Mouse (Mus musculus): ENCODE measurements around the gene Cdcp1. TPM values are rescaled to one million over a fixed set of nuclear protein-coding genes. Genes with fewer than 3 reads are reported as not detected.

The Cdcp1 gene
- polyA plus RNA-seq, 1 experiment = not detected

GRCm38 (mm10) chr9:123158125-123158836 is 57.6 kb downstream of the Cdcp1 start:
- Histone ChIP-seq H3K27me3 (ENCODE audit: control insufficient read depth, insufficient read depth, insufficient read length) (no peaks in the 10 kb centered on the region), H3K79me2 (ENCODE audit: control insufficient read depth, insufficient read depth) (no peaks in the 10 kb centered on the region), H3K4me2 (ENCODE audit: low read depth) (no peak overlapping the region), H3ac (ENCODE audit: control insufficient read depth, insufficient read length) (no peak overlapping the region), H3K36me3 (ENCODE audit: control insufficient read depth, insufficient read depth) (no peaks in the 10 kb centered on the region), H3K4me3 (no peak overlapping the region)
- TF ChIP-seq USF1 (IDR thresholded peaks at IDR 0.05; ENCODE audit: low read depth) (no peak), POLR2A (IDR thresholded peaks at IDR 0.05; ENCODE audit: insufficient read length, low read depth) (no peak), MAX (IDR thresholded peaks at IDR 0.05; ENCODE audit: low read depth) (no peak), MYOG (IDR thresholded peaks at IDR 0.05; ENCODE audit: control insufficient read depth in 1 of 3, insufficient read depth in 1 of 3, insufficient read length in 2 of 3, low read depth in 2 of 3) (no peak), TCF3 (IDR thresholded peaks at IDR 0.05; ENCODE audit: insufficient read length, low read depth) (no peak), SRF (IDR thresholded peaks at IDR 0.05; ENCODE audit: control insufficient read depth, insufficient read length, low read depth) (no peak), REST (IDR thresholded peaks at IDR 0.05; ENCODE audit: insufficient read depth, insufficient read length) (no peak), E2F4 (IDR thresholded peaks at IDR 0.05; ENCODE audit: insufficient read depth) (no peak), MYOD1 (IDR thresholded peaks at IDR 0.05; ENCODE audit: control insufficient read depth in 1 of 3, insufficient read length in 2 of 3, low read depth in 2 of 3) (no peak), POLR2AphosphoS2 (IDR thresholded peaks at IDR 0.05; ENCODE audit: insufficient read length, low read depth) (no peak), TCF12 (IDR thresholded peaks at IDR 0.05; ENCODE audit: insufficient read depth, poor library complexity, severe bottlenecking) (no peak), CEBPB (IDR thresholded peaks at IDR 0.05; ENCODE audit: insufficient read depth, poor library complexity, severe bottlenecking) (no peak)

DNA sequence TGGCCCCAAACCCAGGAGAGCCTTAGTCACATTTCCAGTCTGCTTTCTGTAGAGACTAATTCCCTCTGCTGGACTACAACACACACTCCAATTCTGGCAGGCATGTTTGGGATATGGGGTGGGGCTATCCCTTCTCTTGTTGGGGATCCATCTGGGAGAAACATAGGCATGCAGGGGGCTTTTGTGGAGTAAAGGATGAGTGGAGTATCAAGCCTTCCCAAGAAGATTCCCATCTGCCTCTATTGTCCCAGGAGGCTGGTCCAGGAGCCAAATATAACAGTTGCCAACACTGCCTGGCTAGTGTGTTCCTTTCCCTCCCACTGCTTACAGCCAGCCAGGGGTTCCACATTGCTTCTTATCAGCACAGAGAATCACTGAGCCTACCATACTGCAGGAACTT is 58.1 kb downstream of the Cdcp1 start:
- H3K4me3 ChIP-seq = no peak overlapping the region
- H3ac ChIP-seq (ENCODE audit: control insufficient read depth, insufficient read length) = no peak overlapping the region
- H3K36me3 ChIP-seq (ENCODE audit: control insufficient read depth, insufficient read depth) = no peaks in the 10 kb centered on the region
- H3K79me2 ChIP-seq (ENCODE audit: control insufficient read depth, insufficient read depth) = no peaks in the 10 kb centered on the region
- H3K4me2 ChIP-seq (ENCODE audit: low read depth) = no peak overlapping the region
- no peaks in the 10 kb centered on the region for H3K27me3 ChIP-seq (ENCODE audit: control insufficient read depth, insufficient read depth, insufficient read length)
- TF ChIP-seq POLR2AphosphoS2 (IDR thresholded peaks at IDR 0.05; ENCODE audit: insufficient read length, low read depth) (no peak), E2F4 (IDR thresholded peaks at IDR 0.05; ENCODE audit: insufficient read depth) (no peak), TCF3 (IDR thresholded peaks at IDR 0.05; ENCODE audit: insufficient read length, low read depth) (no peak), SRF (IDR thresholded peaks at IDR 0.05; ENCODE audit: control insufficient read depth, insufficient read length, low read depth) (no peak), POLR2A (IDR thresholded peaks at IDR 0.05; ENCODE audit: insufficient read length, low read depth) (no peak), MYOG (IDR thresholded peaks at IDR 0.05; ENCODE audit: control insufficient read depth in 1 of 3, insufficient read depth in 1 of 3, insufficient read length in 2 of 3, low read depth in 2 of 3) (no peak), TCF12 (IDR thresholded peaks at IDR 0.05; ENCODE audit: insufficient read depth, poor library complexity, severe bottlenecking) (no peak), REST (IDR thresholded peaks at IDR 0.05; ENCODE audit: insufficient read depth, insufficient read length) (no peak), USF1 (IDR thresholded peaks at IDR 0.05; ENCODE audit: low read depth) (no peak), MAX (IDR thresholded peaks at IDR 0.05; ENCODE audit: low read depth) (no peak), CEBPB (IDR thresholded peaks at IDR 0.05; ENCODE audit: insufficient read depth, poor library complexity, severe bottlenecking) (no peak), MYOD1 (IDR thresholded peaks at IDR 0.05; ENCODE audit: control insufficient read depth in 1 of 3, insufficient read length in 2 of 3, low read depth in 2 of 3) (no peak)

GRCm38 (mm10) chr9:123156910-123157361 is 58.9 kb downstream of the Cdcp1 start:
- TF ChIP-seq SRF (IDR thresholded peaks at IDR 0.05; ENCODE audit: control insufficient read depth, insufficient read length, low read depth) (no peak), MAX (IDR thresholded peaks at IDR 0.05; ENCODE audit: low read depth) (no peak), USF1 (IDR thresholded peaks at IDR 0.05; ENCODE audit: low read depth) (no peak), TCF12 (IDR thresholded peaks at IDR 0.05; ENCODE audit: insufficient read depth, poor library complexity, severe bottlenecking) (no peak), POLR2A (IDR thresholded peaks at IDR 0.05; ENCODE audit: insufficient read length, low read depth) (no peak), TCF3 (IDR thresholded peaks at IDR 0.05; ENCODE audit: insufficient read length, low read depth) (no peak), MYOD1 (IDR thresholded peaks at IDR 0.05; ENCODE audit: control insufficient read depth in 1 of 3, insufficient read length in 2 of 3, low read depth in 2 of 3) (no peak), E2F4 (IDR thresholded peaks at IDR 0.05; ENCODE audit: insufficient read depth) (no peak), REST (IDR thresholded peaks at IDR 0.05; ENCODE audit: insufficient read depth, insufficient read length) (no peak)
- Histone ChIP-seq H3ac (ENCODE audit: control insufficient read depth, insufficient read length) (no peak overlapping the region), H3K79me2 (ENCODE audit: control insufficient read depth, insufficient read depth) (no peaks in the 10 kb centered on the region), H3K4me2 (ENCODE audit: low read depth) (no peak overlapping the region), H3K27me3 (ENCODE audit: control insufficient read depth, insufficient read depth, insufficient read length) (no peaks in the 10 kb centered on the region), H3K4me3 (no peak overlapping the region), H3K36me3 (ENCODE audit: control insufficient read depth, insufficient read depth) (no peaks in the 10 kb centered on the region)

- no peak overlapping the region for H3ac ChIP-seq (ENCODE audit: control insufficient read depth, insufficient read length)
- no peak overlapping the region for H3K4me3 ChIP-seq
- no peaks in the 10 kb centered on the region for H3K79me2 ChIP-seq (ENCODE audit: control insufficient read depth, insufficient read depth)
- no peak overlapping the region for H3K4me2 ChIP-seq (ENCODE audit: low read depth)
- no peaks in the 10 kb centered on the region for H3K27me3 ChIP-seq (ENCODE audit: control insufficient read depth, insufficient read depth, insufficient read length)
- no peaks in the 10 kb centered on the region for H3K36me3 ChIP-seq (ENCODE audit: control insufficient read depth, insufficient read depth)
- TF ChIP-seq E2F4 (IDR thresholded peaks at IDR 0.05; ENCODE audit: insufficient read depth) = no peak
- no peak for TF ChIP-seq CEBPB (IDR thresholded peaks at IDR 0.05; ENCODE audit: insufficient read depth, poor library complexity, severe bottlenecking)
- TF ChIP-seq POLR2A (IDR thresholded peaks at IDR 0.05; ENCODE audit: insufficient read length, low read depth) = no peak
- no peak for TF ChIP-seq MYOD1 (IDR thresholded peaks at IDR 0.05; ENCODE audit: control insufficient read depth in 1 of 3, insufficient read length in 2 of 3, low read depth in 2 of 3)
Observed at GRCm38 (mm10) chr9:123153121-123153520, 62.7 kb downstream of the Cdcp1 start.

- no peaks in the 10 kb centered on the region for H3K27me3 ChIP-seq (ENCODE audit: control insufficient read depth, insufficient read depth, insufficient read length)
- no peaks in the 10 kb centered on the region for H3K36me3 ChIP-seq (ENCODE audit: control insufficient read depth, insufficient read depth)
- H3ac ChIP-seq (ENCODE audit: control insufficient read depth, insufficient read length) = no peak overlapping the region
- no peak overlapping the region for H3K4me2 ChIP-seq (ENCODE audit: low read depth)
- TF ChIP-seq USF1 (IDR thresholded peaks at IDR 0.05; ENCODE audit: low read depth) (no peak), MYOD1 (IDR thresholded peaks at IDR 0.05; ENCODE audit: control insufficient read depth in 1 of 3, insufficient read length in 2 of 3, low read depth in 2 of 3) (no peak), POLR2A (IDR thresholded peaks at IDR 0.05; ENCODE audit: insufficient read length, low read depth) (no peak), CEBPB (IDR thresholded peaks at IDR 0.05; ENCODE audit: insufficient read depth, poor library complexity, severe bottlenecking) (no peak), POLR2AphosphoS2 (IDR thresholded peaks at IDR 0.05; ENCODE audit: insufficient read length, low read depth) (no peak), E2F4 (IDR thresholded peaks at IDR 0.05; ENCODE audit: insufficient read depth) (no peak), MAX (IDR thresholded peaks at IDR 0.05; ENCODE audit: low read depth) (no peak), REST (IDR thresholded peaks at IDR 0.05; ENCODE audit: insufficient read depth, insufficient read length) (no peak)
- no peak overlapping the region for H3K4me3 ChIP-seq
- H3K79me2 ChIP-seq (ENCODE audit: control insufficient read depth, insufficient read depth) = no peaks in the 10 kb centered on the region
Observed at GRCm38 (mm10) chr9:123152026-123152425, 63.8 kb downstream of the Cdcp1 start.
